Mouse (Mus musculus) liver, embryonic 14.5 days (tissue): ENCODE measurements around the gene Adat3. TPM values are rescaled to one million over a fixed set of nuclear protein-coding genes. Genes with fewer than 3 reads are reported as not detected.
A peak's percentile ranks its signal among the peaks of the same experiment; 100 is the strongest.

Experiments used
- ATAC-seq: fragments of 200-750 bp; cut with Nextera tagmentation; 2 replicates; pipeline ENCODE4 v1.8.0; 2017; ENCODE audit warnings: moderate number of reproducible peaks, mild to moderate bottlenecking, moderate library complexity; ENCODE audit not compliant: insufficient read depth
- DNase-seq, 3 experiments: peaks; one replicate each; pipeline ENCODE4 v3.0.0-alpha.2; 2012 to 2013; ENCODE audit warnings: low read depth in 3 of 3, low spot score in 3 of 3
- H3K27ac ChIP-seq: fragments of 300-500 bp; sonication (generic); 2 replicates; pipeline ENCODE4 v1.5.1; 2014; ENCODE audit warnings: moderate library complexity, mild to moderate bottlenecking, control low read depth, inconsistent platforms
- H3K27me3 ChIP-seq: fragments of 300-500 bp; sonication (generic); 2 replicates; pipeline ENCODE4 v1.6.1; 2014; ENCODE audit warnings: mild to moderate bottlenecking, low read length, moderate library complexity; ENCODE audit not compliant: control insufficient read depth, insufficient read depth
- H3K36me3 ChIP-seq: fragments of 300-500 bp; sonication (generic); replicated peaks from 2 replicates; pipeline ENCODE4 v1.6.1; 2014; ENCODE audit warnings: low read depth; ENCODE audit not compliant: control insufficient read depth, insufficient read depth
- H3K4me1 ChIP-seq, 2 experiments: fragments of 200-500 bp in 1 of 2; fragments of 300-500 bp in 1 of 2; sonication (generic) in 1 of 2; replicated peaks; 2 replicates each; pipeline ENCODE4 v1.6.1; 2012 to 2014; ENCODE audit warnings: antibody characterized with exemption in 1 of 2, inconsistent platforms in 1 of 2, low read length in 1 of 2; ENCODE audit not compliant: control insufficient read depth in 2 of 2, insufficient read depth in 2 of 2
- H3K4me2 ChIP-seq: fragments of 300-500 bp; sonication (generic); 2 replicates; pipeline ENCODE4 v1.6.1; 2014; ENCODE audit warnings: low read depth, mild to moderate bottlenecking, control low read depth, moderate library complexity
- H3K4me3 ChIP-seq, 2 experiments: fragments of 200-500 bp in 1 of 2; fragments of 300-500 bp in 1 of 2; sonication (generic) in 1 of 2; 2 replicates each; pipeline ENCODE4 v1.5.1; 2012 to 2014; ENCODE audit warnings: low read depth in 2 of 2, low read length in 2 of 2, mild to moderate bottlenecking in 2 of 2, control low read depth in 1 of 2, inconsistent platforms in 1 of 2, moderate library complexity in 1 of 2; ENCODE audit not compliant: insufficient read depth in 1 of 2
- H3K9ac ChIP-seq: fragments of 300-500 bp; sonication (generic); replicated peaks from 2 replicates; pipeline ENCODE4 v1.6.1; 2014; ENCODE audit warnings: mild to moderate bottlenecking, control low read depth, moderate library complexity
- H3K9me3 ChIP-seq: fragments of 300-500 bp; sonication (generic); 2 replicates; pipeline ENCODE4 v1.6.1; 2016; ENCODE audit warnings: low read length, mixed read lengths; ENCODE audit not compliant: control insufficient read depth
- CTCF ChIP-seq: IDR thresholded peaks from 2 replicates; pipeline ENCODE4 v1.5.1; 2016; ENCODE audit warnings: antibody characterized with exemption, low read depth, control low read depth
- EP300 ChIP-seq: IDR thresholded peaks from 2 replicates; pipeline ENCODE4 v1.6.1; 2016; ENCODE audit warnings: antibody characterized with exemption, low read depth
- WGBS: fragments of 180-500 bp; shearing (Covaris S2); extraction: QIAGEN DNeasy Blood & Tissue Kit; methylation state at CpG from one replicate; pipeline ENCODE4 v1.1.7; 2014; ENCODE audit not compliant: insufficient replicate concordance; 5-methylcytosine and 5-hydroxymethylcytosine counted together
- polyA plus RNA-seq, 2 experiments: library from polyadenylated mRNA; depleted of rRNA in 1 of 2; stranded (reverse) in 1 of 2; unstranded in 1 of 2; fragments of >200 nt; fragmentation: Nextera tagmentation in 1 of 2; extraction: Ambion mirVana in 1 of 2; gene quantifications; 2 replicates each; pipeline versions ENCODE4 v1.2.1 to v1.2.3; 2012 to 2014

Adat3 gene
- polyA plus RNA-seq, 2 experiments, result 4.9 to 6.3 TPM

DNA sequence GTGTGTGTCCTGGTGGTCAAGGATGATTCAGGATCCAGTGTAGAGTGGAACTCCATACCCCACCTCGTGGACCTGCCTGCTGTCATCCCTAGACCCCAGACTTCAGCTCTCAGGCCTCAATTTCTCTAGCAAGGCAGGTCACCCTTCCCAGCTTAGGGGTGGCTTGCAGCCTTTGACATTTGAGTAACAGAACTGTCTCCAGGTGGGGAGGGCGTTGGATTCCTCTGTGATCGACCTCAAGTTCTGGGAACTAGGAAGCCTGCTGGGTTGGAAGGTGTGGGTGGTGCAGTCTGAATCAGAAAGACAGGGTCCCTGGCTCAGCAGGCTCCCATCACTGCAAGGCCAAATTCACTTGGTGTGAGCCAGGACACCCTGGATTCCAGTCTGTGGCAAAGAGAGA is 27.8 kb upstream of the Adat3 start:
- peak overlapping the region; percentile 87 for H3K9ac ChIP-seq
- DNase-seq, result no peak
- H3K36me3 ChIP-seq, result peaks cover 4% of the 10 kb centered on the region; the same call in 1 of the 2 replicates
- H3K27ac ChIP-seq, result peak overlapping the region; percentile 99
- H3K4me2 ChIP-seq, result peak overlapping the region; percentile 77
- no peak for ATAC-seq
- H3K4me1 ChIP-seq, result peaks cover 58 to 72% of the 10 kb centered on the region in 2 experiments
- H3K9me3 ChIP-seq, result no peaks in the 10 kb centered on the region
- H3K27me3 ChIP-seq, result no peaks in the 10 kb centered on the region
- TF ChIP-seq CTCF, result no peak
- TF ChIP-seq EP300, result no peak
- 46% methylated on average over 3 of the region's 3 CpGs for WGBS
- peak overlapping the region; percentile 69 to 95 for H3K4me3 ChIP-seq

- peak overlapping the region; percentile 99 for H3K27ac ChIP-seq
These were observed 26.8 kb upstream of the Adat3 start for GRCm38 (mm10) chr10:80575925-80576324.

GRCm38 (mm10) chr10:80576351-80577194 is 26.1 kb upstream of the Adat3 start:
- Histone ChIP-seq H3K27ac (peak overlapping the region; percentile 99), H3K4me3 (peak overlapping the region; percentile 69 to 95), H3K9ac (peak overlapping the region; percentile 87), H3K36me3 (peaks cover 4% of the 10 kb centered on the region; the same call in 1 of the 2 replicates), H3K4me2 (peak overlapping the region; percentile 77), H3K9me3 (no peaks in the 10 kb centered on the region), H3K27me3 (no peaks in the 10 kb centered on the region), H3K4me1 (peaks cover 48 to 58% of the 10 kb centered on the region in 2 experiments)
- DNase-seq, result no peak
- no peak for ATAC-seq
- under 1% methylated on average over 93 of the region's 96 CpGs for WGBS
- no peak for TF ChIP-seq EP300
- TF ChIP-seq CTCF, result peak; percentile 26; the same call in 1 of the 2 replicates

More at GRCm38 (mm10) chr10:80575925-80576324, 26.8 kb upstream of the Adat3 start:
- Histone ChIP-seq H3K27me3 (no peaks in the 10 kb centered on the region), H3K4me3 (peak overlapping the region; percentile 69 to 95), H3K36me3 (peaks cover 4% of the 10 kb centered on the region; the same call in 1 of the 2 replicates), H3K9ac (peak overlapping the region; percentile 87), H3K4me2 (peak overlapping the region; percentile 77), H3K4me1 (peaks cover 55 to 65% of the 10 kb centered on the region in 2 experiments), H3K9me3 (no peaks in the 10 kb centered on the region)
- no peak for ATAC-seq
- no peak for DNase-seq
- 5% methylated on average over 17 of the region's 17 CpGs for WGBS
- TF ChIP-seq EP300 (no peak), CTCF (no peak)

- Histone ChIP-seq H3K4me1 (peaks cover 39 to 50% of the 10 kb centered on the region in 2 experiments), H3K9me3 (no peaks in the 10 kb centered on the region), H3K4me3 (peak within 1 kb of the TSS; percentile 69 to 95), H3K9ac (peak within 1 kb of the TSS; percentile 87), H3K36me3 (peaks cover 4% of the 10 kb centered on the region; the same call in 1 of the 2 replicates), H3K27ac (peak within 1 kb of the TSS; percentile 99), H3K27me3 (no peaks in the 10 kb centered on the region), H3K4me2 (peak within 1 kb of the TSS; percentile 77)
- TF ChIP-seq CTCF, result no peak
- no peak for TF ChIP-seq EP300
- ATAC-seq, result peak; percentile 77
- peak; percentile 93 to 95 (median 93) for DNase-seq
- 1% methylated on average over 78 of the region's 97 CpGs for WGBS
These were observed 25.2 kb upstream of the Adat3 start, which contains the start of gene Klf16 for GRCm38 (mm10) chr10:80577195-80578130. Klf16 (minus strand) TSS chr10:80577321.
